Mouse (Mus musculus) limb, embryonic 12.5 days (tissue): ENCODE data around the gene Krt10. TPM values are rescaled to one million over a fixed set of nuclear protein-coding genes. Genes with fewer than 3 reads are reported as not detected.

ENCODE experiments used
- ATAC-seq: fragments of 200-750 bp; cut with Nextera tagmentation; 2 replicates; pipeline ENCODE4 v1.8.0; 2017; ENCODE audit warnings: low read depth, moderate TSS enrichment; ENCODE audit not compliant: insufficient number of reproducible peaks, insufficient read depth, low FRiP score, low TSS enrichment
- H3K27ac ChIP-seq: fragments of 300-500 bp; sonication (generic); 2 replicates; pipeline ENCODE4 v1.5.1; 2016; ENCODE audit warnings: mild to moderate bottlenecking, moderate library complexity
- H3K27me3 ChIP-seq: fragments of 300-500 bp; sonication (generic); 2 replicates; pipeline ENCODE4 v1.6.1; 2016; ENCODE audit warnings: mild to moderate bottlenecking, moderate library complexity
- H3K36me3 ChIP-seq: fragments of 300-500 bp; sonication (generic); 2 replicates; pipeline ENCODE4 v1.6.1; 2016; ENCODE audit warnings: mild to moderate bottlenecking, moderate library complexity
- H3K4me1 ChIP-seq: fragments of 300-500 bp; sonication (generic); replicated peaks from 2 replicates; pipeline ENCODE4 v1.6.1; 2016
- H3K4me2 ChIP-seq: fragments of 300-500 bp; sonication (generic); 2 replicates; pipeline ENCODE4 v1.6.1; 2016; ENCODE audit warnings: mild to moderate bottlenecking, moderate library complexity
- H3K4me3 ChIP-seq: fragments of 300-500 bp; sonication (generic); replicated peaks from 2 replicates; pipeline ENCODE4 v1.5.1; 2016; ENCODE audit warnings: mild to moderate bottlenecking
- H3K9ac ChIP-seq: fragments of 300-500 bp; sonication (generic); replicated peaks from 2 replicates; pipeline ENCODE4 v1.6.1; 2016; ENCODE audit warnings: mild to moderate bottlenecking, moderate library complexity
- H3K9me3 ChIP-seq: fragments of 300-500 bp; sonication (generic); 2 replicates; pipeline ENCODE4 v1.6.1; 2016; ENCODE audit warnings: mild to moderate bottlenecking, moderate library complexity
- WGBS: fragments of 180-500 bp; shearing (Covaris S2); methylation state at CpG from one replicate; pipeline ENCODE4 v1.1.7; 2016; 5-methylcytosine and 5-hydroxymethylcytosine counted together
- polyA plus RNA-seq: library from polyadenylated mRNA; unstranded; fragments of >200 nt; fragmentation: Nextera tagmentation; extraction: Ambion mirVana; gene quantifications from 2 replicates; pipeline ENCODE4 v1.2.1, GENCODE M21; 2016

Gene Krt10
- polyA plus RNA-seq, 1 experiment from 2014 or later, result 35.3 TPM

DNA sequence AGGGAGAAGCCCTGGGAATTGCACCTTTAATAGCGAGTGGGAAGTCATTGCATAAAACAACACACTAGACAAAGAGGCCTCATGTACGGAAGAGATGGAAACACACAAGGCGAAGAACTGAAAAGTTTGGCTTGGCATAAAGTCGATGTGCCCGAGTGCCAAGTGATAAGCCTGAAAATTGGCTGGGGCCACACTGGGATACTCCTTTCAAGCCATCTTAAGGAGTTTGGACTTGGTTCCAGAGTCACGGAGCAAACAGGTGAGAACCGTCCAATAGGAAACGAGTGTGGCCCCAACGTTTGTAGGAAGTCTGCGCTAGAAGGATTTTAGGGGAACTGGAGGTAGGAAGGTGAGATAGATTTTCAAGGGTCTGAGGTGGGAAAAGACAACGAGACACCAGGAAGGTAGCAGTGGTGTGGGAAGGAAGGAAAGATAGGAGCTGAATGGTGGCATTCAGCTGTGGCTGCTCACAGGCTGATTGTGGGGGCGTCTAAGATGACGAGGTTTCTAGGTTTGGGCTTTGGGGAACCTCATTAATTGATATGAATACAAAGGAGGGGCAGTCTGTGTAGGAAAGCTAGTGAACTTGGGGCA is 10.9 kb upstream of the Krt10 start:
- Histone ChIP-seq H3K9ac (no peak overlapping the region), H3K4me2 (no peak overlapping the region), H3K9me3 (no peaks in the 10 kb centered on the region), H3K4me1 (no peaks in the 10 kb centered on the region), H3K27me3 (peaks cover 25% of the 10 kb centered on the region), H3K27ac (no peak overlapping the region), H3K4me3 (no peak overlapping the region), H3K36me3 (no peaks in the 10 kb centered on the region)
- WGBS, result 85% methylated on average over 13 of the region's 13 CpGs
- no peak for ATAC-seq

DNA sequence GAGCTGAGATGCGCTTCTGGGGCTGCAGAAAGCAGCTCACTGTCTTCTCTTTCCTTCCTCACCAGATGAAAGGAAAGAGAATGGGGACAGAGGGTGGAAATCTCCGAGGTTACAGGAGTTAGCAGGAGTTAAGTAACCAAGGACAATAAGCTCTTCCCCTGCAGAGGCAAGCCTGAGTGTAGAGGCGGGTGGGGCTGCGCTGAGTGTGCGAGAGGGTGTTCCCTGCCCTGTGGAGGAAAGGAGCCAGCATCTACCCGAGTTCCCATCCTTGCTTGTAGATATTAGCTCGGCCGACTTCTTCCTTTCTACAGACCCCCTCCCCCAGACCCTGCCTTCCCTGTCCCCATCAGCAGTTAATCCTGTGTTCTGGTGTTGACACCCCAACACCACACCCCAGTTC is 9.7 kb upstream of the Krt10 start:
- no peak overlapping the region for H3K27ac ChIP-seq
- no peak overlapping the region for H3K4me2 ChIP-seq
- no peak for ATAC-seq
- H3K27me3 ChIP-seq, result peaks cover 25% of the 10 kb centered on the region
- no peaks in the 10 kb centered on the region for H3K9me3 ChIP-seq
- no peak overlapping the region for H3K4me3 ChIP-seq
- H3K36me3 ChIP-seq, result no peaks in the 10 kb centered on the region
- H3K9ac ChIP-seq, result no peak overlapping the region
- 62% methylated on average over 8 of the region's 8 CpGs for WGBS
- H3K4me1 ChIP-seq, result no peaks in the 10 kb centered on the region

DNA sequence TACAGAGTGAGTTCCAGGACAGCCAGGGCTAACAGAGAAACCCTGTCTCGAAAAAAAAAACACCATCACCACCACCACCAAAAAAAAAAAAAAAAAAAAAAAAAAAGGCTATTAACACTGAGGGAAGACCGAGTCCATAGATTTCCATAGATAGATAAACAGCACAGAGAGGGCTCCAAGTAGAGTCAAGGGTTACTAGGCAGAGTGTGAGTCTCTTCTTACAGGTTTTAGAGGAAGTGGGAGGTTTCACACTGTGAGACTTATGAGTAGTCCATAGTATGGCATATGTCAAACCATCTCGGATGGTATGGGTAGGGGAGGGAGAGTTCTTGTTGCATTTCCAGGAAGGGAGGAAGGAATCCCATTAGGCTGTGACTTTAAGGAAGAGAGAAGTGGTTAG is 8.9 kb upstream of the Krt10 start:
- no peak overlapping the region for H3K4me3 ChIP-seq
- H3K27ac ChIP-seq, result no peak overlapping the region
- 74% methylated on average over 3 of the region's 3 CpGs for WGBS
- no peaks in the 10 kb centered on the region for H3K4me1 ChIP-seq
- no peaks in the 10 kb centered on the region for H3K9me3 ChIP-seq
- no peak for ATAC-seq
- no peak overlapping the region for H3K4me2 ChIP-seq
- no peak overlapping the region for H3K9ac ChIP-seq
- peaks cover 25% of the 10 kb centered on the region for H3K27me3 ChIP-seq
- H3K36me3 ChIP-seq, result no peaks in the 10 kb centered on the region

DNA sequence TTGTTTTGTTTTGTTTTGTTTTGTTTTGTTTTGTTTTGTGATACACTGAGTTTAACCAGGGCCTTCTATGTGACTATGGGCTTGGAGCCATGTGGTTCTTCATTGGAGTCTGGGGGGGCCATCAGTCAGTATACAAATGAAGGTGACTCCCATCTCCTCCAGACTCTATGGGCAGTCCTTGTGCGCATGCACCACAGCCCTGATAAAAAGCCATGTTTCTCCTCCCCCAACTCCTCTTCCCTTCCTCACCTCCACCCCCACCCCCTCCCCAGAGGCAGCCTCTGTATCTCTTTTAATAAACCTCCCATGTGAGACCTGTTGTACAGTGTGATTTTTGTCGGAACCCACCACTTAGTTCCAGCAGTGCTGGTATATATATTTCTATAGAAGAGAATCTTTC is 7.5 kb upstream of the Krt10 start:
- no peak for ATAC-seq
- Histone ChIP-seq H3K4me3 (no peak overlapping the region), H3K4me1 (no peaks in the 10 kb centered on the region), H3K27ac (no peak overlapping the region), H3K9me3 (no peaks in the 10 kb centered on the region), H3K36me3 (no peaks in the 10 kb centered on the region), H3K27me3 (peaks cover 25% of the 10 kb centered on the region), H3K9ac (no peak overlapping the region), H3K4me2 (no peak overlapping the region)
- WGBS, result 84% methylated on average over 2 of the region's 2 CpGs

DNA sequence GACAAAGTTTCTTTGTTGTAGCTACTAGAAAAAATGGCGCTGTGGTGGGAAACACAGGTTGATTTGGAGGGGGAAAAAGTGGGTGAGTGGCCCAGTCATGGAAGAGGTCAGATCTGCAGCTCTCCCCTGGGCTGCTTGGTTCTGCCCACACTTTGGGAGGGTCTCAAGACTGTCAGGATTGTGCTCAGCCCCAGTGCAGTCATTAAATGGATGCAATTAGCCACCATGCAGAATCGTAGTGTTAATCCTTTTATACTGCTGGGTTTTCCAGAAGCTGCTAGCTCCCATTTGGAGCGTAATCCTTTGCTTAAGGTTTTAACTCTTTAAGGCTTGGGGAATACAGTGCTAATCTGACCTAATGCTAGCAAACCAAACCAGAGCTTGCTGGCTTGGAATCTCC is 6.9 kb upstream of the Krt10 start:
- H3K4me3 ChIP-seq, result no peak overlapping the region
- no peaks in the 10 kb centered on the region for H3K36me3 ChIP-seq
- 34% methylated on average over 3 of the region's 3 CpGs for WGBS
- no peak overlapping the region for H3K4me2 ChIP-seq
- no peak overlapping the region for H3K9ac ChIP-seq
- no peaks in the 10 kb centered on the region for H3K4me1 ChIP-seq
- peaks cover 25% of the 10 kb centered on the region for H3K27me3 ChIP-seq
- H3K27ac ChIP-seq, result no peak overlapping the region
- no peak for ATAC-seq
- H3K9me3 ChIP-seq, result no peaks in the 10 kb centered on the region

DNA sequence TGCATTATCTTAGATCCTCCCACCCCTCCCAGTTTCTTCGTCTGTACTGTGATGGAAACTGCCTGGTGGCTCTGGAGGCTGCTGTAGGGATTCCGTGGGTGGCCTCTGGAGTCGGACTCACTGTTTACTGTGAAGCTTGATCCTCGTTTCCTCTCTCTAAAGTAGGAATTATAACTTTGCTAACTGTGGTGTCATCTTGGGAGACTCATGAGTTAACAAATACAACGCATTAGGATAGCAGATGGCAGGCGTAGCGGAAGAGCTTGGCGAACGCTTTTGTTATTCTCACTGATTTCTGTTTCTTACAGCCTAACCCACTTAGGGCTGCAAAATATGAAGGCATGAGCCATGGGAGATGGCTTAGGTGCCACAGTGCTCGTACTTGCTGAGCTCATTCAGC is 3.3 kb upstream of the Krt10 start:
- WGBS, result 83% methylated on average over 10 of the region's 10 CpGs
- H3K4me2 ChIP-seq, result no peak overlapping the region

DNA sequence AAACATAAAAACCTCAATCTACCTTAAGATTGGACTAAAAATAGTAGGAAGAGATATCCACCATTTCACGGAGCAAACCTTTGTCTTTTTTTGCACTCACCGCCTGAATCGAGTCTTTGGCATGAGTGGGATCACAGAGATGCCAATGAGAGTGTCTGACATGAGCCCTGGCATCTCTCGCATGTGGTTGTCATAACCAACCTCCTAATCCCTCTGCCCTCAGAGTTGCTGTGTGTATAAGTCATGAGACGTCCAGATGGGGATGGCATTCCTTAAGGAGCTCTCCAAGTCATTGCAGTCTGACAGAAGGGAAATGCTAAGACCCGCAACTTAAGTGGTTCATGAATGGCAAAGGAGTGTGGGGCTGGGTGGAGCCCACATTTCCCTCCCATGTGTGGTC is 2.2 kb upstream of the Krt10 start:
- no peak overlapping the region for H3K27ac ChIP-seq
- no peak overlapping the region for H3K4me2 ChIP-seq
- no peak for ATAC-seq
- H3K9ac ChIP-seq, result no peak overlapping the region
- 87% methylated on average over 6 of the region's 6 CpGs for WGBS
- no peak overlapping the region for H3K4me3 ChIP-seq
- no peaks in the 10 kb centered on the region for H3K9me3 ChIP-seq
- H3K4me1 ChIP-seq, result peaks cover 5% of the 10 kb centered on the region
- no peaks in the 10 kb centered on the region for H3K36me3 ChIP-seq
- H3K27me3 ChIP-seq, result no peaks in the 10 kb centered on the region

More for the DNA sequence above, 3.3 kb upstream of the Krt10 start:
- Histone ChIP-seq H3K9me3 (no peaks in the 10 kb centered on the region), H3K4me3 (no peak overlapping the region), H3K27ac (no peak overlapping the region), H3K36me3 (no peaks in the 10 kb centered on the region), H3K4me1 (no peaks in the 10 kb centered on the region), H3K27me3 (0 out of 2 replicates have a peak, but pooled peaks cover 1% of the 10 kb centered on the region), H3K9ac (no peak overlapping the region)
- no peak for ATAC-seq

DNA sequence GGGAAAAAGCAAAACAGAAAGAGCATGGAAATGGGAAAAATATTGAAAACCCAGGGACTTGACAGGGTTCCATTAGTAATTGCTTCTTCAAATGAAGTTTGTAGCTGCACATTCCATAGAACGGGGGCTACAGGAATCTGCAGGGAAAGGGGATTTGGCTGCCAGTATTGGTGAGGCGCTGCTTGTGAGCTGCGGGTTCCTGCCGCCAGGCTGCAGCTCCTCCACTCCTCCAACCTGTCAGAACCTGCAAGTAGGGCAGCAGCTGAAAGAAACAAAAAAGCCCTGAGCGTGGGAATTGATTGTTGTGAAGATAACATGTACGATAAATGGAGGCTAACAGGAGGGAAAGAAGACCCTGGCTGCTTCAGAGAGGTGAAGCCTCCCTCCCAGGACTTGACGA is 1.7 kb upstream of the Krt10 start:
- no peak overlapping the region for H3K27ac ChIP-seq
- no peaks in the 10 kb centered on the region for H3K36me3 ChIP-seq
- WGBS, result 67% methylated on average over 7 of the region's 7 CpGs
- H3K4me1 ChIP-seq, result peaks cover 5% of the 10 kb centered on the region
- no peak for ATAC-seq
- H3K4me3 ChIP-seq, result no peak overlapping the region
- no peak overlapping the region for H3K9ac ChIP-seq
- no peaks in the 10 kb centered on the region for H3K9me3 ChIP-seq
- no peaks in the 10 kb centered on the region for H3K27me3 ChIP-seq
- no peak overlapping the region for H3K4me2 ChIP-seq

DNA sequence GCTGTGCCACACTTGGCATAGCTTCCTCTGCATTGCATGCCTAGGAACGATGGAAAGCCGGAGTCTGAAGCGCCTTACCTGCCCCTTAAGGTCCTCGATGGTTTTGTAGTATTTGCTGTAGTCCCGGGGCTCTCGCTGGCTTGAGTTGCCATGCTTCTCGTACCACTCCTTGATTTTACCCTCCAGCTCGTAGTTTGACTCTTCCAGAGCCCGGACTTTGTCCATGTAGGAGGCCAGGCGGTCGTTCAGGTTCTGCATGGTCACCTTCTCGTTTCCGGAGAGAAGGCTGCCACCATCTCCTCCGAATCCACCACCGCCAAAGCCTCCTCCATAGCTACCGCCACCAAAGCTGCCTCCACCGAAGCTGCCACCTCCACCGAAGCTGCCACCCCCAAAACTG is 503 bp downstream of the Krt10 start:
- no peak overlapping the region for H3K4me3 ChIP-seq
- no peaks in the 10 kb centered on the region for H3K9me3 ChIP-seq
- no peak overlapping the region for H3K27ac ChIP-seq
- no peak for ATAC-seq
- no peaks in the 10 kb centered on the region for H3K36me3 ChIP-seq
- H3K4me2 ChIP-seq, result no peak overlapping the region
- 93% methylated on average over 18 of the region's 18 CpGs for WGBS
- no peak overlapping the region for H3K9ac ChIP-seq
- no peaks in the 10 kb centered on the region for H3K27me3 ChIP-seq
- H3K4me1 ChIP-seq, result peaks cover 5% of the 10 kb centered on the region

DNA sequence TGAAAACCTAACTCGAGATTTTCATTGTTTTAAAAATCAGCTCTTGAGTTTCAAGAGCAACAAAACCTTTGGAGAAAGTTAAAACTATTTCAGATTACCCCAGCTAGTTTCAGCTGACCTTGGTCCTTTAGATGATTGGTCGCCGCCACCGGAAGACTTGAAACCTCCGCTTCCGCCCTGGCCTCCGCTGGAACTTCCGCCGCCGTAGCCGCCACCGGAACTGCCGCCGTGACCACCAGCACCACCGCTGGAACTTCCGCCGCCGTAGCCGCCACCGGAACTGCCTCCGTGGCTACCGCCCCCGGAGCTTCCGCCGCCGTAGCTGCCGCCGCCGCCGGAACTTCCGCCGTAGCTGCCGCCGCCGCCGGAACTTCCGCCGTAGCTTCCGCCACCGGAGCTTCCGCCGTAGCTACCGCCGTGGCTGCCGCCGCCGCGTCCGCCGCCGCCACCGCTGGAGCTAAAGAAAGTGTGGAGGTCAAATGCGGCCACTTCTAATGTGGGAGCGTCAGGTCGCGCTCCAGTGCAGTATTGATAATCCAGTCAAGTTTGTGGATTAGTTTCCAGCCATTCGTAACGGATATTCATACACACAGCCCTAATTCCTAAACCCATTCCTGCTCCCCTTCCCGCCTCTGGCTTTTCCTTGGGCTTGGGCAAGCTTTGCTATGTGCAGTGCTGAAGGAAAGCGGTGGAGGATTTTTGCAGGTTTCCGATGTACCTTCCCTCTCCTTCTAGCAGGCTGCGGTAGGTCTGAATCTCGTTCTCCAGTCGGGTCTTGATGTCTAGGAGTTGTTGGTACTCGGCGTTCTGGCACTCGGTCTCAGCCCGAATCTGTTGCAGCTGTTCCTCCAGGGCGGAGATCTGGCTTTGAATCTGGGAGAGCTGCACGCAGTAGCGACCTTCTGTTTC is 3.1 kb downstream of the Krt10 start:
- WGBS, result 2% methylated on average over 71 of the region's 71 CpGs
- peak overlapping the region; percentile 99 for H3K27ac ChIP-seq
- peak overlapping the region; percentile 70 for H3K4me2 ChIP-seq
- peak; percentile 66 for ATAC-seq
- H3K27me3 ChIP-seq, result peaks cover 13% of the 10 kb centered on the region; the same call in 1 of the 2 replicates
- H3K4me1 ChIP-seq, result peaks cover 5% of the 10 kb centered on the region
- no peaks in the 10 kb centered on the region for H3K36me3 ChIP-seq
- no peaks in the 10 kb centered on the region for H3K9me3 ChIP-seq
- peak overlapping the region; percentile 74 for H3K9ac ChIP-seq
- H3K4me3 ChIP-seq, result peak overlapping the region; percentile 59

DNA sequence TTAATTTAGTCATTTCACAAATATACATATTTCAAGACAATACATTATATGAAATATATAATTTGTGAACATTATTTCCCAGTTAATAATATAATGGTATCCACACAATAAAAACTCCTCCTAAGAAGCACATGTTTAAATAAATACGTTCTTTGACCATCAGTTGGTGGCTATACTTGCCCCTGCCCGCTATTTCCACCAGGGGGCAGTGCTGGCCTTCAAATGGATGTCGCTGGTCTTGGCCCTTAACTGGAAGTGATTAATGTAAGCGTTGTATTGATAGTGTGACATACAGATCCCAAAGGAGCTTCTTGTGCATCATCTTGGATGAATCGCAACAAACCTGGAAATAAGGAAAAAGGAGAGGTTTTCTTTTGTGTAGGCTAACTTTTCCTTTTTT is 9.6 kb downstream of the Krt10 start:
- H3K4me3 ChIP-seq, result no peak overlapping the region
- WGBS, result 17% methylated on average over 5 of the region's 5 CpGs
- ATAC-seq, result no peak
- H3K4me2 ChIP-seq, result no peak overlapping the region
- no peak overlapping the region for H3K27ac ChIP-seq
- H3K4me1 ChIP-seq, result no peaks in the 10 kb centered on the region
- peaks cover 13% of the 10 kb centered on the region; the same call in 1 of the 2 replicates for H3K27me3 ChIP-seq
- H3K36me3 ChIP-seq, result no peaks in the 10 kb centered on the region
- H3K9ac ChIP-seq, result no peak overlapping the region
- H3K9me3 ChIP-seq, result no peaks in the 10 kb centered on the region
